Mouse (Mus musculus) forebrain, embryonic 16.5 days (tissue): ENCODE data around the gene Rabggtb. TPM values are rescaled to one million over a fixed set of nuclear protein-coding genes. Genes with fewer than 3 reads are reported as not detected.

Experiments used
- ATAC-seq: fragments of 200-750 bp; cut with Nextera tagmentation; 2 replicates; pipeline ENCODE4 v1.8.0; 2017; ENCODE audit warnings: mild to moderate bottlenecking, moderate library complexity
- H3K27ac ChIP-seq: fragments of 300-500 bp; sonication (generic); 2 replicates; pipeline ENCODE4 v1.5.1; 2014; ENCODE audit warnings: low read length, control low read depth
- H3K27me3 ChIP-seq: fragments of 300-500 bp; sonication (generic); replicated peaks from 2 replicates; pipeline ENCODE4 v1.6.1; 2014; ENCODE audit warnings: low read length; ENCODE audit not compliant: control insufficient read depth, insufficient read depth
- H3K36me3 ChIP-seq: fragments of 300-500 bp; sonication (generic); 2 replicates; pipeline ENCODE4 v1.6.1; 2014; ENCODE audit not compliant: control insufficient read depth, insufficient read depth
- H3K4me1 ChIP-seq: fragments of 300-500 bp; sonication (generic); replicated peaks from 2 replicates; pipeline ENCODE4 v1.6.1; 2014; ENCODE audit warnings: low read length; ENCODE audit not compliant: control insufficient read depth, insufficient read depth
- H3K4me2 ChIP-seq: fragments of 300-500 bp; sonication (generic); 2 replicates; pipeline ENCODE4 v1.6.1; 2014; ENCODE audit warnings: mild to moderate bottlenecking, low read length, control low read depth
- H3K4me3 ChIP-seq: fragments of 300-500 bp; sonication (generic); replicated peaks from 2 replicates; pipeline ENCODE4 v1.5.1; 2014; ENCODE audit warnings: mild to moderate bottlenecking, low read length, control low read depth
- H3K9ac ChIP-seq: fragments of 300-500 bp; sonication (generic); replicated peaks from 2 replicates; pipeline ENCODE4 v1.6.1; 2014; ENCODE audit warnings: low read depth, low read length, control low read depth
- H3K9me3 ChIP-seq: fragments of 300-500 bp; sonication (generic); 2 replicates; pipeline ENCODE4 v1.6.1; 2016; ENCODE audit warnings: low read length; ENCODE audit not compliant: control insufficient read depth
- WGBS: fragments of 180-500 bp; shearing (Covaris S2); extraction: QIAGEN DNeasy Blood & Tissue Kit; methylation state at CpG from one replicate; pipeline ENCODE4 v1.1.7; 2014; 5-methylcytosine and 5-hydroxymethylcytosine counted together
- polyA plus RNA-seq: library from polyadenylated mRNA; unstranded; fragments of >200 nt; fragmentation: Nextera tagmentation; extraction: Ambion mirVana; gene quantifications from 2 replicates; pipeline ENCODE4 v1.2.1, GENCODE M21; 2015

Gene Rabggtb
- polyA plus RNA-seq, 1 experiment from 2014 or later, result 49.3 TPM

GRCm38 (mm10) chr3:153906136-153906871, 6.5 kb downstream of the Rabggtb start, which contains the start of gene Msh4:
TSS of gene Msh4 (minus strand) at chr3:153906138.
- 86% methylated on average over 9 of the region's 9 CpGs for WGBS

GRCm38 (mm10) chr3:153905251-153906135, 7.3 kb downstream of the Rabggtb start:
- no peaks in the 10 kb centered on the region for H3K9me3 ChIP-seq
- H3K4me1 ChIP-seq, result peaks cover 10% of the 10 kb centered on the region
- H3K4me2 ChIP-seq, result no peak overlapping the region
- H3K27ac ChIP-seq, result no peak overlapping the region
- WGBS, result 86% methylated on average over 49 of the region's 49 CpGs
- H3K27me3 ChIP-seq, result no peaks in the 10 kb centered on the region
- no peak overlapping the region for H3K9ac ChIP-seq
- no peak overlapping the region for H3K4me3 ChIP-seq
- peaks cover 44% of the 10 kb centered on the region for H3K36me3 ChIP-seq
- ATAC-seq, result peak; percentile 27

More at GRCm38 (mm10) chr3:153906136-153906871, 6.5 kb downstream of the Rabggtb start, which contains the start of gene Msh4:
- H3K4me3 ChIP-seq, result no peak within 1 kb of the TSS
- H3K27me3 ChIP-seq, result no peaks in the 10 kb centered on the region
- H3K36me3 ChIP-seq, result peaks cover 47% of the 10 kb centered on the region
- no peaks in the 10 kb centered on the region for H3K9me3 ChIP-seq
- ATAC-seq, result peak; percentile 6; the same call in 1 of the 2 replicates
- peaks cover 18% of the 10 kb centered on the region for H3K4me1 ChIP-seq
- H3K4me2 ChIP-seq, result no peak within 1 kb of the TSS
- no peak within 1 kb of the TSS for H3K27ac ChIP-seq
- no peak within 1 kb of the TSS for H3K9ac ChIP-seq

DNA sequence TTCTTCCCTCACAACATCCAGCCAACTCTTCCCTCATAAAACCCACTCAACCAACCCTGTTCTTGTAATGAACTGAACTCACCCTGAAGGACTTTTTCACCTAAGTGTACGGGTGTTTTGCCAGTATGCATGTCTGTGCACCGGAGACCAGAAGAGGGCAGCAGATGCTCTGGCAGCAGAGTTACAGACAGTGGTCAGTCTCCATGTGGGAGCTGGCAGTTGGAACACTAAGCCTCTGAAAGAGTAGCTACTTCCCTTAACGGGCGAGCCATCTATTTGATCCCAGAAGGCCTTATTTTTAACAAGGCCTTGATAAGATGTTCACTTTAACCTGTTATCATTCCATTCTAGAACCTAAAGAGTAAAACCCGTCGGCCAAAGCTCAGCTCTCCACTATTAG, 8.2 kb downstream of the Rabggtb start:
- Histone ChIP-seq H3K36me3 (peaks cover 35% of the 10 kb centered on the region), H3K27me3 (no peaks in the 10 kb centered on the region), H3K4me2 (no peak overlapping the region), H3K9me3 (no peaks in the 10 kb centered on the region), H3K9ac (no peak overlapping the region), H3K4me1 (peaks cover under 1% of the 10 kb centered on the region; the same call in 1 of the 2 replicates), H3K27ac (no peak overlapping the region), H3K4me3 (no peak overlapping the region)
- whole genome bisulfite sequencing, result 59% methylated on average over 6 of the region's 6 CpGs
- 0 out of 2 replicates have a peak, but pooled peaks have one; percentile 38 for ATAC-seq

- Histone ChIP-seq H3K27ac (no peak overlapping the region), H3K4me3 (no peak overlapping the region), H3K4me1 (no peaks in the 10 kb centered on the region), H3K27me3 (no peaks in the 10 kb centered on the region), H3K4me2 (no peak overlapping the region), H3K36me3 (peaks cover 31% of the 10 kb centered on the region), H3K9me3 (no peaks in the 10 kb centered on the region), H3K9ac (no peak overlapping the region)
- WGBS, result 74% methylated on average over 3 of the region's 3 CpGs
- no peak for ATAC-seq
These were observed 10.2 kb downstream of the Rabggtb start for GRCm38 (mm10) chr3:153902595-153902994.

DNA sequence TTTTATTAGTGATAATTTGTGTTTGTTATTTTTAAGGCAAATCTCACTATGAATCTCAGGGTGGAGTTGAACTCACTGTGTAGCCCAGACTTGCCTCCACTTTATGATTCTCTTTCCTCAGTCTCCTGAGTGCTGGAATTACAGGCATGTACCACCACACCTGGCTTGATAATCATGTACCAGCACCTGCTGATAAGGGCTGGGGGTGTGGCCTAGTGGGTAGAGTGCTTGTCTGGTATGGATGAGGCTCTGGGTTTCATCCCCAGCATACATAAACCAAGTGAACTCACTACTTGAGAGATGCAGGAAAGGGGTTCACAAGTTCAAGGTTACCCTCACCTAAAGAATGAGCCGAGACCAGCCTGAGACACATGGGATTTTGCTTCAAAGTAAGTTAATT, 10.9 kb downstream of the Rabggtb start:
- no peak overlapping the region for H3K4me3 ChIP-seq
- no peaks in the 10 kb centered on the region for H3K27me3 ChIP-seq
- no peak overlapping the region for H3K9ac ChIP-seq
- H3K4me2 ChIP-seq, result no peak overlapping the region
- no peaks in the 10 kb centered on the region for H3K9me3 ChIP-seq
- 87% methylated on average over 1 of the region's 1 CpGs for WGBS
- H3K27ac ChIP-seq, result no peak overlapping the region
- H3K4me1 ChIP-seq, result no peaks in the 10 kb centered on the region
- H3K36me3 ChIP-seq, result peaks cover 29% of the 10 kb centered on the region
- no peak for ATAC-seq

- ATAC-seq, result no peak
- Histone ChIP-seq H3K4me2 (no peak overlapping the region), H3K9me3 (no peaks in the 10 kb centered on the region), H3K9ac (no peak overlapping the region), H3K4me3 (no peak overlapping the region), H3K36me3 (no peaks in the 10 kb centered on the region), H3K27ac (no peak overlapping the region), H3K27me3 (no peaks in the 10 kb centered on the region), H3K4me1 (no peaks in the 10 kb centered on the region)
- WGBS, result 81% methylated on average over 6 of the region's 6 CpGs
These were observed 15.6 kb downstream of the Rabggtb start for GRCm38 (mm10) chr3:153897216-153897615.

- no peaks in the 10 kb centered on the region for H3K4me1 ChIP-seq
- no peak overlapping the region for H3K4me2 ChIP-seq
- no peaks in the 10 kb centered on the region for H3K9me3 ChIP-seq
- H3K36me3 ChIP-seq, result no peaks in the 10 kb centered on the region
- no peak overlapping the region for H3K9ac ChIP-seq
- no peak overlapping the region for H3K4me3 ChIP-seq
- WGBS, result 86% methylated on average over 3 of the region's 3 CpGs
- H3K27ac ChIP-seq, result no peak overlapping the region
- H3K27me3 ChIP-seq, result no peaks in the 10 kb centered on the region
- no peak for ATAC-seq
These were observed 17.4 kb downstream of the Rabggtb start for GRCm38 (mm10) chr3:153895454-153895853.

DNA sequence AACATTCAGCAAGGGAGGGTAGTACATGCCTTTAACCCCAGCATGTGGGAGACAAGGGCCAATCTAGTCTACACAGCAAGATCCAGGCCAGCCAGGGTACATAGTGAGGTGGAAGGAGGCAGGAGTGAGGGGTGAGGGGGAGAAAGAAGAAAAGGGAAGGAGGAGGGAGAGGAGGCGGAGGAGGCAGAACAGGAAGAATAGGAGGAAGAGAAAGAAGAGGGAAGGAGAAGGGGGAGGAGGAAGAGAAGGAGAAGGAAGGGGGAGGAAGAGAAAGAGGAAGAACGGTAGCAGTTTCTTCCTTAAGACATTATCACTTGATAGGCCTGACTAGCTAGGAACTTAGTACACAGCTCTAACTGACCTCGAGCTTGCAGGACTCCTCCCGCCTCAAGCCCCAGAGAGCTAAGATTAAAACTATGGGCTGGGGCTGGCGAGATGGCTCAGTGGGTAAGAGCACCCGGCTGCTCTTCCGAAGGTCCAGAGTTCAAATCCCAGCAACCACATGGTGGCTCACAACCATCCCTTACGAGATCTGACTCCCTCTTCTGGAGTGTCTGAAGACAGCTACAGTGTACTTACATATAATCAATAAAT, 23.5 kb downstream of the Rabggtb start:
- Histone ChIP-seq H3K9ac (no peak overlapping the region), H3K36me3 (no peaks in the 10 kb centered on the region), H3K9me3 (no peaks in the 10 kb centered on the region), H3K4me2 (no peak overlapping the region), H3K27me3 (no peaks in the 10 kb centered on the region), H3K4me1 (no peaks in the 10 kb centered on the region), H3K4me3 (no peak overlapping the region), H3K27ac (no peak overlapping the region)
- 85% methylated on average over 7 of the region's 8 CpGs for WGBS
- ATAC-seq, result no peak

DNA sequence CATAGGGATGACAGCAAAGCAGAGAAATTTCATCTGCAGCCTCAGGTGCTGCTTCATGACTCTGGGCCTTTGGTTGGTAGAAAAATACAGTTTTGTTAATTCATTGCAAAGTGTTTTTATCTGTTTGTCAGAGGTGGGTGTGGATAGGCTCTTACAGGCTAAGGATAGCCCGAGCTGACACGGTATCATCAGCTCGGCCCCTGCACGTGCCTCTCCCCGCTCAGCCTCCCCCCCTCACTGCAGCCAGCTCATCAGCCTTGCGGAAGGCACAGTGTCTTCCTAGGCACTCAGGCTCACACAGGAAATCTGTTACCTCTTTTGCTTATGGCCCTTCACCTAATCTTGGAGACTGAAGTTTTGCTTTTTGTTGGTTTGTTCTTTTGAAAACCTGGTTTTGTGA, 24.7 kb downstream of the Rabggtb start:
- H3K36me3 ChIP-seq, result no peaks in the 10 kb centered on the region
- H3K4me2 ChIP-seq, result no peak overlapping the region
- H3K27me3 ChIP-seq, result no peaks in the 10 kb centered on the region
- no peak overlapping the region for H3K27ac ChIP-seq
- H3K9me3 ChIP-seq, result no peaks in the 10 kb centered on the region
- H3K4me3 ChIP-seq, result no peak overlapping the region
- ATAC-seq, result no peak
- no peaks in the 10 kb centered on the region for H3K4me1 ChIP-seq
- H3K9ac ChIP-seq, result no peak overlapping the region
- 78% methylated on average over 6 of the region's 6 CpGs for WGBS
